Mouse (Mus musculus) CD4-positive helper T cell, adult 2 months (primary cell): ENCODE results near the gene Tcerg1l.

Experiments
- DNase-seq: peaks from one replicate; pipeline ENCODE4 v3.0.0-alpha.2; 2012; ENCODE audit warnings: low read depth, missing footprints, low spot score

Tcerg1l gene

DNA sequence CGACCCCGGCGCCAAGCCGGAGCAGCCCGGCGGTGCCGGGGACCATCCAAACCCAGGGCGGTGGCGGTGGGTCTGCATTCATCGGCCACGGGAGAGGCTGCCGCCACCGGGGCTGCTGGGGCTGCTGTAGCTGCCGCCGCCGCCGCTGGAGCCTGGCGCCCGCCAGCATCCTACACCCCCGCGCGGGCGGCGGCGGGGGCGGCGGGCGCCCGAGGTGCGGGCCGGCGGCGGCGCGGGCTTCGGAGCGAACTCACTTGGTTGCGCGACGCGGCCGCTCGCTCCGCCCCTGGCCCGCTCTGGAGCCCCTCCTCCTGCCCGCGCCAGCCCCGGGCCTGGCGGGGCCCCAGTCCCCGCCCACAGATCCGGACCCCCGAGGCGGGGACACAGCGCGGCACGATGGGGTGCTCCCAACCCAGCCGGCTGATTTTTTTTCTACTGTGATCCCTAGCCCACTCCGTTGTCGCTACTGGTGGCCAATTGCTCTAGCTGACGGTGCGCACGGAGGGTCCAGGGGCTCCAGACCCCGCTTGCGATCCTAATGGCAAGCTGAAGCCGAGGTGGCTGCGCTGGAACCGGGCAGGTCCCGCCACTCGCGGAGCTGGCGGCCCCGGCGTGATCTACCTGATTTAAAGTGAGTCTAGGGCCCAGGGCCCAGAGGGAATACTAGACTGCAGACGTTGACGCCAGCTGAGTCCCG is at the start of gene Tcerg1l:
Gene Tcerg1l (minus strand): TSS at position 246 of the 697 bp plus-strand sequence.
- DNase-seq = no peak

DNA sequence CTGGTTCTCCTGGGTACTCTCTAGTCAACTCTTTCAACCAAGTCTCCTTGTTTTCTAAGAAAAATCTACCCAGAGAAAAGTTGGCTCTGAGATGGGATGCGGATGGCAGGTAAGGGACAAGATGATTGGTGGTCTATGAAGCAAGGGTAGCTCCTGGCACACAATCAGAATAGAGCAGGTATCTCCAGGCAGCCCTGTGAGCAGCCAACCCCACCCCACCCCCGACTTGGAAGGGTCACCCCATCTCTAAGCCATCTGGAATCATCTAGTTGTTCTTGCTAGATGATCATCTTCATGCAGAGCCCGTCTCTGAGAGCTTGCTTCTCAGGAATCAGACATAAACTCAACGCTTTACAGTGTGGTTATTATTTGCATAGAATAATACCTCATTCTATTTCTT is 44.6 kb upstream of the Tcerg1l start:
- DNase-seq = no peak

- no peak for DNase-seq
These were observed 35.0 kb upstream of the Tcerg1l start for GRCm38 (mm10) chr7:138432541-138432940.

- DNase-seq = no peak
These were observed 33.9 kb upstream of the Tcerg1l start for GRCm38 (mm10) chr7:138431456-138431855.

DNA sequence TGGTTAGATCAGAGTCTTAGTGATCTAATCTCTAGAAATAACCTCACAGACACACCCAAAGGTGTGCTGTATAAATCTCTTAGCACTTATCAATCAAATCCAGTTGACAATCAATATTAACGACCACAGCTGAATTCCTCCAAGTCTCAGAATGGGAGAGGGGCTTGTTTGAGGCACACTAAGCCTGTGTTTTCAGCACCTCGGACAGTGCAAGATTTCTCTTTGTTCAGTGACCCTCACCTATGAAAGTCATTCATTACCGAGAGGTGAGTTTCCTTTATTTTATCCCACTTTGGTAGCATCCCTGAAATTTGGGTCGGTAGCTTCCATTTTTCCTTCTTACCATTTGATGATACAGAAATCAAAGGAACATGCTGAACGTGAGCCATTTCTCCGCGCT is 32.4 kb upstream of the Tcerg1l start:
- DNase-seq = no peak

- no peak for DNase-seq
These were observed 31.3 kb upstream of the Tcerg1l start for GRCm38 (mm10) chr7:138428826-138429225.

DNA sequence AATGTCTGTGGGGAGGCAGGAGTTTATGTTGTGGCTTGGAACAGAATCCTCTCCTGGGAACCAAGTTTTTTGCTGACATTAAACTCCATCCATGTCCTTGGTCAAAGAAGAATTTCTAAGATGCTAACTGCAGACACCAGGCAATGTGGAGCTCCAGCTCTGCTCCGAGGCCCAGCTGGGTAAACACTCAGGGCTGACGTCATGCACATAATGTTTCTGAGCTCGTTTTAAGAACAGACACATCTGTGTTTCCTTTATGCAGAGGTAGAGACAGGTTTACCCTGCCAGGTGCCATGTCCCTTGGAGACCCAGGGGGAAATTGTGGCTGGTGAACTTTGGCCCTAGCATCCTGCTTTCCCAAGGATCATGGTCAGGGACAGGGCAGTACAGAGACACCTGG is 29.9 kb upstream of the Tcerg1l start:
- no peak for DNase-seq

- no peak for DNase-seq
These were observed 16.0 kb upstream of the Tcerg1l start for GRCm38 (mm10) chr7:138413496-138413895.

DNA sequence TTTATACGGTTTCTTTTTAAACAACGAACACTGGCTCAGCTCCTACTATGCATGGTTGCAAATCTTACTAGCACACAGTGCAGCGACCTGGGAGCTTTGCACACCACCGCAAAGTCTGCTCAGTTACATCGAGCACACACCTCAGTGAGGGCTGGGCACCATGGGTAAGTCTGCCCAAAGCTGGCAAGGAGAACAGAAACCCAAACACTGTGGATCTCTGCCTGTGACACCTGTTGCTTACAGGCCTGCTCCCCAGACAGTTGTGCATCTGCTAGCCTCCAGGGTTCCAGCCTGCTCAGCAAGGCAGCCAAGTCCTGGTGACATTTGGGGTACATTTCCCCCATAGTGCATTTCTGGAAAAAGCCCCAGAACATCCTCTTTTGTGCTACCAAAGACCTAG is 4.1 kb upstream of the Tcerg1l start:
- no peak for DNase-seq

DNA sequence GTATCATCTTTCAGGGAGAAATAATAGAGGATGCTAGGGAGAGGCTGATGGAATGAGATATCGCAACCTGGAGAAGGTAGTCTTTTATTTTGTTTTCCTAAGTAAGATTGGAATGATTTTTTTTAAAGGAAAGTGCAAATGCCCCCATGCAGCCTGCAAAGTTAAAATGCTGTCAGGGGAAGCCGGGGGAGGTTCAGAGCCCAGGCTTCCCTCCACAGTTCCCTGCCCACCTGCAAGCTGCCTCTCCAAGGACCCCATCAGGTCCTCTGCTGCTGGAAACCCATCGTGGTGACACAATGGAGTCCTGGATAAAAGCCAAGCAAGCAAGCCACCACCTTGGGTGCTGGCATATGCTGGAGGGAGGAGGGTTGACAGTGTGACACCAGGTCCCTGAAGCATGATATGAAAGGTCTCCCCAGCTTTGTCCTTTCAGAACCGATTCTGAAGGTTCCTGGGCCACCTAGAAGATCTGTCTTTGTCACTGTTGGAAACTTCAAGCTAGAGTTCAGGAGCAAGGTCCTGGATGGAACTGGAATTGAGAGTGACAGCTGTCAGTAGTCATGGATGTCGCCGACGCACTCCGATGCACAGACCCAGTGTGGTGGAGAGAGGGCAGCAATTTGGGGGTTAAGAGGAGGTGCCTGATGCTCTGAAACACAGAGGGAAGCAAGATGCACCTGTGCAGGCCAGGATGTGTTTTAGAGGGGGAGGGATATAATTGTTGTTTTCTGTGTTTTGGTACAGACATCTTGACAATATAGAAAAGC is 3.2 kb upstream of the Tcerg1l start:
- DNase-seq = no peak

GRCm38 (mm10) chr7:138398182-138398793 is 758 bp upstream of the Tcerg1l start:
- no peak for DNase-seq

DNA sequence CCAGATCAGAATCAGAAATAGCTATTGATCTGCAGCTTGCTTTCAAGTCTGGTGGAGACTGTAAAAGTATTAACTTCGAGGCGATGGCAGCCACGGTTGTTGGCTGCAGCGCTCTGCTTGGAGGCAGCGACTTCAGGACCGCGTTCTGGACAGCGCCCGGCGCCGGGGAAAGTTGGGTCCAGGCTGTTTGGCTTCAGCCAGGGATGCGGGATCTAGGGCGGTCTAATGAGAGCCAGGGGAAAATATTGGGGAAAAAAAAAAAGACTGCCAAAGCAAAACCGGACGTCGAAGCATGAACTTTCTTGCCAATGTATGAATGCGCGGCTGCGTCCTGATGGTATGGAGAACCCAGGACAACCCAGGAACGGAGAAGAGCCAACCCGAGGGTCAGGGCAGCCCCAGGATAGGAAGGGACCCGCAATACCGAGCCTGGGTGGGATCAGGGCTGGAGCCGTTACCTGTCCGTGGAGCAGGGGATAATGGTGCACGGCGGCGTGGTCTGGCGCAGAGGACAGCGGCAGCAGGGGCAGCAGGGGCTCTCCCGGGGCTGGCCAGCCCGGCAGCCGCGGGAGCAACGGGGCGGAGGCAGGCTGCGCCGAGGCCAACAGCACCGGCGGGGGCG is 556 bp downstream of the Tcerg1l start:
- DNase-seq = no peak

GRCm38 (mm10) chr7:138396109-138396862 is 1.2 kb downstream of the Tcerg1l start:
- no peak for DNase-seq

DNA sequence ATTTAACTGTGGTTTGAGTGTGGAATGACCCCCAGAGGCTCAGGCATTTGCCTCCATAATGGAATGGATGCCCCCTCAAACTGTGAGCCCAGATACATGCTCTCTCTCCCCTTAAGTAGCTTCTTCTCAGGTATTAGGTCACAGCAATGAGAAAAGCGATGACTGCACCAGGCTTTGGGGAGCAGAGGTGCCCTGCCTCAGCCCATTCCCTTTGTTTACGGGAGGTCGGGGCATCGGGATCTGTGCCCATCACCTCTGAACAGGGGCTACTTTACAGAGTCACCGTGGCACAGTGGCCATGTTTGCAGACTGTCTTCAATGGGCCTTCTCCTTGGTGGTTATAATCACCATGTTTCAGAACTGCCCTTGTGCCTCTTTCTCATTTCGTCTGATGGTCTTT is 7.6 kb downstream of the Tcerg1l start:
- DNase-seq = no peak

DNA sequence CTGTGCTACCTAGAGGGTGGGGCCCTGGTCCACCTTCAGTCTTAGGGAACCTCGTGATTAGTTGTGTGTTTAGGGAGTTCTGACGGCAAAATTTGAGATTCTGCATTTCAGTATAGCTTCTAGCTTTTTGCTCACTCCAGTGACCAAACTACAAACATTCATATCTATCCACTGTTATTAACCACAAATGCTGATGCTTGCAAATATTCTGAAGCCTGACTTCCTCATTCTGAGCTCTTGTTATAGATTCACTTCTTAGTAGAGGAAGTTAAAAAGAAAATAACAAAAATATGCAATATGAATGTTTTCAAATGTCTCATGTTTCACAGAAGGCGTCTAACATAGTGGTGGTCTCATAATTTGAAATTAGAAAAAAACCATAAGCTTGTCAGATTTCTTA is 8.5 kb downstream of the Tcerg1l start:
- DNase-seq = no peak

DNA sequence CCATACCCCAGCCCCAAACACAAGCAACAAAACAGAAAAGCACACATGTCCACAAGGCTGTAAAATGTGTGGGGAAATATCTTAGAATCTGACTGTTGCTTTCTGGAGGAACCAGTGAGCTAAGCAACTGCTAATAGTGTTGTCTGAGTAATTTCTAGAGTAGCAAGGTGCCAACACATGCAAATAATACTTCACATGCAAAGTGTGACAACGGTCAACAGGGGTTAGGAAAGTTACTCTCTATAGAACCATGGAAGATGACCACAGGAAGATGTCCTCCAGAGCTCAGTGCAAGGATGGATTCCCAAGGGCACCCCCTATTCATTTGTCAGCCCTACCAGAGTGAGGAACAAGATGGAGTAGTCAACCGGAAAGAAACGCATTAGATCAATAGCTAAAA is 18.3 kb downstream of the Tcerg1l start:
- no peak for DNase-seq

DNA sequence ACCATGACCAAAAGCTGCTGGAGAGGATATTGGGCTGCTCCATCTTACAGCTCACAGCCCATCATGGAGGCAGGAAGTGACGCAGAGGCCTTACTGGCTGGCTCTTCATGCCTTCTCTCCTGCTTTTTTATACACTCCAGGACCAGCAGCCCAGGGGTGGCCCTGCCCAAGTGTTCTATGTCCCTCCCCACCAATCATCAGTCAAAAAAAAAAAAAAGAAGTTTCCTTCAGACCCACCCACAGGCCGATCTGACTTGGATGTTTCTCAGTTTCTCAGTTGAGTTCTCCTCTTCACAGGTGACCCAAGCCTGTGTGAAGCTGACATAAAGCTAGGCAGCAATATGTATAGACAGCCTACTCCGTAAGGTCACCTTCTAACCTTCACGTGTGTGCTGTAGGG is 19.0 kb downstream of the Tcerg1l start:
- no peak for DNase-seq

DNA sequence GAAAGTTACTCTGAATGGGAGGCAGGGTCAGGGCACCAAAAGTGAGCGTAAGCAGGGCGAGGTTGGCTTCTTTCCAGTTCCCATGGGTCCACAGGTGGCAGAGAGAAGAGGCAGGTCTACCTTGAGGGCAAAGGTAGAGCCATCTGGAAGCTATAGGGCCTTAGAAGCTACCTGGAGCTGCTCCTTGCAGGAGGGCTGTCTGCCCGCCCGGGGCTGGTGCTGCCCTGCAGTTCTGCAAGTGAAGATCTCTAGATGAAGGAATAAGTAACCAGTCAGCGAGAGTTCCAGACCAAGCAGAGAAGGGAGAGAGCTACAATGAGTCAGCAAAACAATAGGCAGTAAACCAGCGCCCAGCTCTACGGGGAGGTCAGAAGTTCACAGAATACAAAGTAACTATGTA is 22.0 kb downstream of the Tcerg1l start:
- no peak for DNase-seq

DNA sequence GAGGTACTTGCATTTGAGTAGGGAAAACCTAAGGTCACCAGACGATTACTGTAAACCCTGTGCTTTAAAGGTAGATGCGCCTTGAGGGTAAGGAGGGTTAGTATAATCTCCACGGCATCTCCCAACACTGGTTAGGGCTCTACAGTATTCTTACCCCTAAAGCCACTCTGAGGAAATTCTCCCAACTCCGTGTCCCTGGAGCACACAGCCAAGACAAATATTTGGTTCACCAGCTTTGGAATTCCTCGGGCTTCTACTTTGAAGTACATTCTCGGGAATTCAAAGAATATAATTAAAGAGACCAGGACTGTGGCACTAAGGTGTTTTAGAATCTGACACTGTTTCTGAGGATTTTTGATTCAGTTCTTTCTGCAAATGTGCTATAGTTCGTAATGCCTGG is 23.2 kb downstream of the Tcerg1l start:
- no peak for DNase-seq

DNA sequence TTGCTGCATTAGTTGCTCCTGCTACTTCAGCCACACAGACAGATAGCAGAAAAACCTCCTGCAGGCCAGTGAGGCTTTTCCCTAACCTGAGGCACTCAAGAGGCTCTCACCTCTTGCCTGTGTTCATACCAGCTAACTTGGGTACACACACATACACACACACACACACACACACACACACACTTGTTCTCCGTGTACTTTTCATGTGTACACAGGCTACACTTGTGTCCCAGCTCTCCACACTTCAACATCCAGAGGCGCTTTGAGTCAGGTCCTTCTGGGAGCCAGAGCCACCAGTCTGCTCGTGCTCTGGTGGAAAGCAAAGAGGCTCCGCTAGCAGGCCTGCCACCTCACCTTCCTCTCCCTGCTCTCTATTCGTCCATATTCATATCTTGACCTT is 24.0 kb downstream of the Tcerg1l start:
- no peak for DNase-seq

DNA sequence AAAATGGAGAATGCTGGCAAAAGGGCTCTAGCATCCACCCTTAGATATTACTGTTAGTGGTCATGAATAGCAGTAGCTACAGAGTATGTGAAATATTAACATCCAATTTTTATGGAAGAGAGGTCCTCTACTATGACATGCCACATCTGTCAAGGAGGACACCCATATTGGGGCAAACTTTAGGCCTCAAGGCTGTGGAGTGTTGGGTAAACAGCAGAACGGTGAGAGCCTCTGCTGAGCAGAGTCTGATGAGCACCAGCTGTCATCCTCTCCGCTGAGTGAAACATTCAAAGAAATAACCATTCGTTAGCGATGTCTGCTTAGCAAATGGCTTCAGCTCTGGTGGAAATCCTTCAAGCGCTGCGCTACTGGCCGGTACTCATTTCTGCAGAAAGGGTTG is 30.0 kb downstream of the Tcerg1l start:
- DNase-seq = no peak

DNA sequence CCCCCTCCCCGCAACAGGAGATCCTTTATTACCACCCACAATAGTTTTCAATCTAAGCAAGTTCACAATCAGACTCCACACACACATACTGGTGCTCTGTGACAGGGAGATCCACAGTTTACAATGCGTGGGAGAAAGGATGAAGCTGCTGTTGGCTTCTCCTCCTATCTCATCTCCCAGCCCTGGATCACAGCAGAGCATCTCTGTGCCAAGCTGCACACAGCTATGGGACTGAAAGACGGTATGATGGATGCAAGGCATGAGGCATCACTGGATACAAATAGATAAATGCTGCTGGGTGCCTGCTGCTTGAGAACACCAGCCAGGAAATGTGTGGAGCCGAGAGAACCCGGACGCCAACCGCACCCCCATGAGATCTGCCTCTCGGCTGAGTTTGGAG is 32.0 kb downstream of the Tcerg1l start:
- DNase-seq = no peak
